Mouse (Mus musculus) stomach, postnatal 0 days (tissue): Measurements from ENCODE around the gene Taf1a.

Experiments
- CTCF ChIP-seq: IDR thresholded peaks from 2 replicates; pipeline ENCODE4 v1.5.1; 2016; ENCODE audit warnings: antibody characterized with exemption, low read depth, mild to moderate bottlenecking, moderate library complexity
- EP300 ChIP-seq: optimal IDR thresholded peaks from 2 replicates; pipeline ENCODE3; 2016; ENCODE audit warnings: antibody characterized with exemption

- TF ChIP-seq EP300: no peak
- TF ChIP-seq CTCF: no peak
Observed at GRCm38 (mm10) chr1:183420296-183420695, 31.5 kb downstream of the Taf1a start.
